Mouse (Mus musculus): ENCODE results near the gene Sec24d. TPM values are rescaled to one million over a fixed set of nuclear protein-coding genes. Genes with fewer than 3 reads are reported as not detected.

Gene Sec24d
- polyA plus RNA-seq, 1 experiment from 2014 or later, result 13.1 TPM

- H3K9me3 ChIP-seq, result no peaks in the 10 kb centered on the region
- whole genome bisulfite sequencing, result 82% methylated on average over 11 of the region's 11 CpGs
- ATAC-seq (ENCODE audit: low FRiP score, low read depth), result no peak
- H3K27ac ChIP-seq (replicated peaks), result no peak overlapping the region
- no peak overlapping the region for H3K9ac ChIP-seq
- no peaks in the 10 kb centered on the region for H3K4me1 ChIP-seq (replicated peaks)
- no peak overlapping the region for H3K4me2 ChIP-seq
- no peaks in the 10 kb centered on the region for H3K27me3 ChIP-seq
- H3K36me3 ChIP-seq, result no peaks in the 10 kb centered on the region
- H3K4me3 ChIP-seq, result no peak overlapping the region
These were observed 10.8 kb upstream of the Sec24d start for GRCm38 (mm10) chr3:123256181-123257101.

GRCm38 (mm10) chr3:123258709-123259108 is 8.5 kb upstream of the Sec24d start:
- Histone ChIP-seq H3K27ac (replicated peaks) (no peak overlapping the region), H3K9ac (no peak overlapping the region), H3K4me2 (no peak overlapping the region), H3K27me3 (no peaks in the 10 kb centered on the region), H3K4me1 (replicated peaks) (no peaks in the 10 kb centered on the region), H3K4me3 (no peak overlapping the region), H3K36me3 (no peaks in the 10 kb centered on the region), H3K9me3 (no peaks in the 10 kb centered on the region)
- ATAC-seq (ENCODE audit: low FRiP score, low read depth), result no peak
- WGBS, result 73% methylated on average over 4 of the region's 4 CpGs

- peaks cover 15% of the 10 kb centered on the region for H3K27me3 ChIP-seq
- H3K36me3 ChIP-seq, result no peaks in the 10 kb centered on the region
- H3K4me3 ChIP-seq, result peak overlapping the region; percentile 31
- H3K9me3 ChIP-seq, result no peaks in the 10 kb centered on the region
- no peak overlapping the region for H3K27ac ChIP-seq (replicated peaks)
- no peak for ATAC-seq (ENCODE audit: low FRiP score, low read depth)
- WGBS, result 52% methylated on average over 6 of the region's 6 CpGs
- peaks cover 11% of the 10 kb centered on the region for H3K4me1 ChIP-seq (replicated peaks)
- H3K9ac ChIP-seq, result 0 out of 2 replicates have a peak overlapping the region, but pooled peaks have one; percentile 25
- peak overlapping the region; percentile 36 for H3K4me2 ChIP-seq
These were observed 2.5 kb upstream of the Sec24d start for GRCm38 (mm10) chr3:123264706-123265105.

- Histone ChIP-seq H3K27me3 (peaks cover 19% of the 10 kb centered on the region), H3K4me3 (peak overlapping the region; percentile 51), H3K36me3 (no peaks in the 10 kb centered on the region), H3K4me2 (peak overlapping the region; percentile 83), H3K4me1 (replicated peaks) (peaks cover 11% of the 10 kb centered on the region), H3K27ac (replicated peaks) (peak overlapping the region; percentile 18; the same call in 1 of the 2 replicates), H3K9me3 (no peaks in the 10 kb centered on the region), H3K9ac (peak overlapping the region; percentile 49)
- 0% methylated on average over 25 of the region's 25 CpGs for WGBS
- ATAC-seq (ENCODE audit: low FRiP score, low read depth), result peak; percentile 73
These were observed 516 bp downstream of the Sec24d start for GRCm38 (mm10) chr3:123267741-123268201.

- no peak overlapping the region for H3K4me3 ChIP-seq
- no peaks in the 10 kb centered on the region for H3K27me3 ChIP-seq
- H3K9ac ChIP-seq, result no peak overlapping the region
- no peak overlapping the region for H3K4me2 ChIP-seq
- no peak overlapping the region for H3K27ac ChIP-seq (replicated peaks)
- H3K4me1 ChIP-seq (replicated peaks), result no peaks in the 10 kb centered on the region
- ATAC-seq (ENCODE audit: low FRiP score, low read depth), result no peak
- no peaks in the 10 kb centered on the region for H3K9me3 ChIP-seq
- 88% methylated on average over 12 of the region's 12 CpGs for WGBS
- no peaks in the 10 kb centered on the region; the same call in 1 of the 2 replicates for H3K36me3 ChIP-seq
These were observed 15.8 kb downstream of the Sec24d start for GRCm38 (mm10) chr3:123282866-123283615.

- Histone ChIP-seq H3K4me1 (replicated peaks) (no peaks in the 10 kb centered on the region), H3K27ac (replicated peaks) (no peak overlapping the region), H3K4me3 (no peak overlapping the region), H3K9me3 (no peaks in the 10 kb centered on the region), H3K27me3 (no peaks in the 10 kb centered on the region), H3K4me2 (no peak overlapping the region), H3K9ac (no peak overlapping the region), H3K36me3 (no peaks in the 10 kb centered on the region; the same call in 1 of the 2 replicates)
- no peak for ATAC-seq (ENCODE audit: low FRiP score, low read depth)
- 97% methylated on average over 5 of the region's 5 CpGs for WGBS
These were observed 17.0 kb downstream of the Sec24d start for GRCm38 (mm10) chr3:123284284-123284683.

- no peaks in the 10 kb centered on the region for H3K36me3 ChIP-seq
- no peak overlapping the region for H3K9ac ChIP-seq
- H3K4me1 ChIP-seq (replicated peaks), result no peaks in the 10 kb centered on the region
- H3K9me3 ChIP-seq, result no peaks in the 10 kb centered on the region
- no peaks in the 10 kb centered on the region for H3K27me3 ChIP-seq
- H3K4me2 ChIP-seq, result no peak overlapping the region
- no peak overlapping the region for H3K27ac ChIP-seq (replicated peaks)
- H3K4me3 ChIP-seq, result no peak overlapping the region
- ATAC-seq (ENCODE audit: low FRiP score, low read depth), result no peak
These were observed 18.4 kb downstream of the Sec24d start for GRCm38 (mm10) chr3:123285649-123286048.

- ATAC-seq (ENCODE audit: low FRiP score, low read depth), result no peak
- WGBS, result 62% methylated on average over 9 of the region's 9 CpGs
- H3K27me3 ChIP-seq, result no peaks in the 10 kb centered on the region
- H3K9ac ChIP-seq, result no peak overlapping the region
- H3K4me3 ChIP-seq, result no peak overlapping the region
- no peaks in the 10 kb centered on the region for H3K36me3 ChIP-seq
- no peaks in the 10 kb centered on the region for H3K9me3 ChIP-seq
- H3K27ac ChIP-seq (replicated peaks), result no peak overlapping the region
- H3K4me1 ChIP-seq (replicated peaks), result no peaks in the 10 kb centered on the region
- no peak overlapping the region for H3K4me2 ChIP-seq
These were observed 21.8 kb downstream of the Sec24d start for GRCm38 (mm10) chr3:123288856-123289570.

GRCm38 (mm10) chr3:123291670-123292069 is 24.4 kb downstream of the Sec24d start:
- H3K27ac ChIP-seq (replicated peaks), result no peak overlapping the region
- ATAC-seq (ENCODE audit: low FRiP score, low read depth), result no peak
- H3K27me3 ChIP-seq, result no peaks in the 10 kb centered on the region
- no peak overlapping the region for H3K4me3 ChIP-seq
- H3K4me1 ChIP-seq (replicated peaks), result no peaks in the 10 kb centered on the region
- 0 out of 2 replicates have a peak, but pooled peaks cover 3% of the 10 kb centered on the region for H3K36me3 ChIP-seq
- no peak overlapping the region for H3K9ac ChIP-seq
- H3K9me3 ChIP-seq, result no peaks in the 10 kb centered on the region
- H3K4me2 ChIP-seq, result no peak overlapping the region

- no peak overlapping the region for H3K9ac ChIP-seq
- ATAC-seq (ENCODE audit: low FRiP score, low read depth), result no peak
- H3K27ac ChIP-seq (replicated peaks), result no peak overlapping the region
- H3K4me3 ChIP-seq, result no peak overlapping the region
- WGBS, result 70% methylated on average over 11 of the region's 11 CpGs
- no peaks in the 10 kb centered on the region for H3K27me3 ChIP-seq
- no peaks in the 10 kb centered on the region for H3K9me3 ChIP-seq
- H3K36me3 ChIP-seq, result 0 out of 2 replicates have a peak, but pooled peaks cover 3% of the 10 kb centered on the region
- H3K4me2 ChIP-seq, result no peak overlapping the region
- no peaks in the 10 kb centered on the region for H3K4me1 ChIP-seq (replicated peaks)
These were observed 29.4 kb downstream of the Sec24d start for GRCm38 (mm10) chr3:123296654-123297053.

- Histone ChIP-seq H3K36me3 (0 out of 2 replicates have a peak, but pooled peaks cover 3% of the 10 kb centered on the region), H3K9ac (no peak overlapping the region), H3K4me1 (replicated peaks) (no peaks in the 10 kb centered on the region), H3K9me3 (no peaks in the 10 kb centered on the region), H3K4me2 (no peak overlapping the region), H3K4me3 (no peak overlapping the region), H3K27ac (replicated peaks) (no peak overlapping the region), H3K27me3 (no peaks in the 10 kb centered on the region)
- WGBS, result 82% methylated on average over 9 of the region's 9 CpGs
- no peak for ATAC-seq (ENCODE audit: low FRiP score, low read depth)
These were observed 31.0 kb downstream of the Sec24d start for GRCm38 (mm10) chr3:123298283-123298682.
